Mouse (Mus musculus) lung, postnatal 0 days (tissue): ENCODE results near the gene Olfr933. TPM values are rescaled to one million over a fixed set of nuclear protein-coding genes. Genes with fewer than 3 reads are reported as not detected.

Source experiments
- ATAC-seq: fragments of 200-750 bp; cut with Nextera tagmentation; 2 replicates; pipeline ENCODE4 v1.8.0; 2017; ENCODE audit warnings: moderate library complexity
- DNase-seq: peaks from one replicate; pipeline ENCODE4 v3.0.0-alpha.2; 2016; ENCODE audit warnings: low spot score
- H3K27ac ChIP-seq: fragments of 300-500 bp; sonication (generic); 2 replicates; pipeline ENCODE4 v1.5.1; 2014; ENCODE audit warnings: antibody characterized with exemption, mild to moderate bottlenecking, low read length, mixed read lengths
- H3K27me3 ChIP-seq: fragments of 300-500 bp; sonication (generic); replicated peaks from 2 replicates; pipeline ENCODE4 v1.6.1; 2014; ENCODE audit warnings: low read length, mixed read lengths; ENCODE audit not compliant: insufficient read depth
- H3K36me3 ChIP-seq: fragments of 300-500 bp; sonication (generic); 2 replicates; pipeline ENCODE4 v1.6.1; 2014; ENCODE audit warnings: low read length, mixed read lengths; ENCODE audit not compliant: insufficient read depth
- H3K4me1 ChIP-seq: fragments of 300-500 bp; sonication (generic); 2 replicates; pipeline ENCODE4 v1.6.1; 2014; ENCODE audit warnings: antibody characterized with exemption, low read depth, low read length, mixed read lengths; ENCODE audit not compliant: insufficient read depth
- H3K4me2 ChIP-seq: fragments of 300-500 bp; sonication (generic); replicated peaks from 2 replicates; pipeline ENCODE4 v1.6.1; 2014; ENCODE audit warnings: low read depth, mild to moderate bottlenecking, low read length, moderate library complexity, mixed read lengths
- H3K4me3 ChIP-seq: fragments of 300-500 bp; sonication (generic); 2 replicates; pipeline ENCODE4 v1.5.1; 2014; ENCODE audit warnings: low read depth, low read length
- H3K9ac ChIP-seq: fragments of 300-500 bp; sonication (generic); replicated peaks from 2 replicates; pipeline ENCODE4 v1.6.1; 2014; ENCODE audit warnings: low read depth, mild to moderate bottlenecking
- H3K9me3 ChIP-seq: fragments of 300-500 bp; sonication (generic); 2 replicates; pipeline ENCODE4 v1.6.1; 2016; ENCODE audit warnings: low read length, mixed read lengths
- CTCF ChIP-seq: IDR thresholded peaks from 2 replicates; pipeline ENCODE4 v1.5.1; 2016; ENCODE audit warnings: antibody characterized with exemption, mild to moderate bottlenecking
- EP300 ChIP-seq: IDR thresholded peaks from 2 replicates; pipeline ENCODE4 v1.6.1; 2016; ENCODE audit warnings: antibody characterized with exemption, mild to moderate bottlenecking, control low read depth
- WGBS: fragments of 180-500 bp; shearing (Covaris S2); extraction: QIAGEN DNeasy Blood & Tissue Kit; methylation state at CpG from one replicate; pipeline ENCODE4 v1.1.7; 2014; 5-methylcytosine and 5-hydroxymethylcytosine counted together
- polyA plus RNA-seq: library from polyadenylated mRNA; unstranded; fragments of >200 nt; fragmentation: Nextera tagmentation; extraction: Ambion mirVana; gene quantifications from 2 replicates; pipeline ENCODE4 v1.2.1, GENCODE M21; 2015

The Olfr933 gene
- polyA plus RNA-seq: not detected in 2 replicates

- H3K27ac ChIP-seq: no peak within 1 kb of the TSS
- no peak for DNase-seq
- H3K4me1 ChIP-seq: no peaks in the 10 kb centered on the region
- no peak within 1 kb of the TSS for H3K4me2 ChIP-seq
- no peak for ATAC-seq
- TF ChIP-seq EP300 (no peak), CTCF (no peak)
- H3K9ac ChIP-seq: no peak within 1 kb of the TSS
- 66% methylated on average over 4 of the region's 4 CpGs for WGBS
- no peak within 1 kb of the TSS for H3K4me3 ChIP-seq
- H3K36me3 ChIP-seq: no peaks in the 10 kb centered on the region
- no peaks in the 10 kb centered on the region for H3K9me3 ChIP-seq
- no peaks in the 10 kb centered on the region for H3K27me3 ChIP-seq
These were observed at the start of gene Olfr933 for GRCm38 (mm10) chr9:38972013-38972412. TSS of gene Olfr933 (plus strand) at chr9:38972313.

GRCm38 (mm10) chr9:38929509-38929908 lies 42.6 kb upstream of the Olfr933 start, which contains the start of gene Olfr930:
TSS of gene Olfr930 (plus strand) at chr9:38929809.
- DNase-seq (no peak), ATAC-seq (no peak)
- Histone ChIP-seq H3K4me2 (no peak within 1 kb of the TSS), H3K9ac (no peak within 1 kb of the TSS), H3K27me3 (no peaks in the 10 kb centered on the region), H3K4me1 (no peaks in the 10 kb centered on the region), H3K9me3 (no peaks in the 10 kb centered on the region), H3K4me3 (no peak within 1 kb of the TSS), H3K36me3 (no peaks in the 10 kb centered on the region), H3K27ac (no peak within 1 kb of the TSS)
- no peak for TF ChIP-seq EP300
- TF ChIP-seq CTCF: no peak

- Histone ChIP-seq H3K4me3 (no peak overlapping the region), H3K4me2 (no peak overlapping the region), H3K4me1 (no peaks in the 10 kb centered on the region), H3K9ac (no peak overlapping the region), H3K36me3 (no peaks in the 10 kb centered on the region), H3K27ac (no peak overlapping the region), H3K9me3 (no peaks in the 10 kb centered on the region), H3K27me3 (no peaks in the 10 kb centered on the region)
- DNase-seq (no peak), ATAC-seq (no peak)
- WGBS: 64% methylated on average over 7 of the region's 7 CpGs
- TF ChIP-seq CTCF (no peak), EP300 (no peak)
These were observed 18.6 kb upstream of the Olfr933 start for GRCm38 (mm10) chr9:38953401-38954123.

- Histone ChIP-seq H3K27ac (no peak overlapping the region), H3K4me3 (no peak overlapping the region), H3K9ac (no peak overlapping the region), H3K9me3 (no peaks in the 10 kb centered on the region), H3K4me1 (no peaks in the 10 kb centered on the region), H3K36me3 (no peaks in the 10 kb centered on the region), H3K4me2 (no peak overlapping the region), H3K27me3 (no peaks in the 10 kb centered on the region)
- WGBS: 70% methylated on average over 4 of the region's 4 CpGs
- DNase-seq (no peak), ATAC-seq (no peak)
- TF ChIP-seq EP300: no peak
- no peak for TF ChIP-seq CTCF
These were observed 18.0 kb upstream of the Olfr933 start for GRCm38 (mm10) chr9:38954124-38954416.

GRCm38 (mm10) chr9:38988215-38988614 lies 16.1 kb downstream of the Olfr933 start, which contains the start of gene Olfr934:
TSS of gene Olfr934 (minus strand) at chr9:38988315.
- Histone ChIP-seq H3K9ac (no peak within 1 kb of the TSS), H3K4me1 (no peaks in the 10 kb centered on the region), H3K4me2 (no peak within 1 kb of the TSS), H3K9me3 (no peaks in the 10 kb centered on the region), H3K4me3 (no peak within 1 kb of the TSS), H3K36me3 (no peaks in the 10 kb centered on the region), H3K27me3 (no peaks in the 10 kb centered on the region), H3K27ac (no peak within 1 kb of the TSS)
- no peak for TF ChIP-seq EP300
- no peak for TF ChIP-seq CTCF
- ATAC-seq (no peak), DNase-seq (no peak)
- 82% methylated on average over 2 of the region's 2 CpGs for WGBS

GRCm38 (mm10) chr9:38999583-38999982 lies 27.5 kb downstream of the Olfr933 start, which contains the start of gene Olfr935:
TSS of gene Olfr935 (minus strand) at chr9:38999683.
- Histone ChIP-seq H3K9ac (no peak within 1 kb of the TSS), H3K4me1 (no peaks in the 10 kb centered on the region), H3K9me3 (no peaks in the 10 kb centered on the region), H3K27me3 (no peaks in the 10 kb centered on the region), H3K4me3 (no peak within 1 kb of the TSS), H3K4me2 (no peak within 1 kb of the TSS), H3K36me3 (no peaks in the 10 kb centered on the region), H3K27ac (no peak within 1 kb of the TSS)
- ATAC-seq: no peak
- TF ChIP-seq CTCF (no peak), EP300 (no peak)
- 73% methylated on average over 2 of the region's 2 CpGs for WGBS
- no peak for DNase-seq

GRCm38 (mm10) chr9:39023277-39023676 lies 51.2 kb downstream of the Olfr933 start, which contains the start of gene Olfr146:
TSS of gene Olfr146 (minus strand) at chr9:39023377.
- no peak within 1 kb of the TSS for H3K4me3 ChIP-seq
- TF ChIP-seq EP300 (no peak), CTCF (no peak)
- H3K4me1 ChIP-seq: no peaks in the 10 kb centered on the region
- no peaks in the 10 kb centered on the region for H3K36me3 ChIP-seq
- WGBS: 42% methylated on average over 1 of the region's 1 CpGs
- no peak within 1 kb of the TSS for H3K27ac ChIP-seq
- ATAC-seq (no peak), DNase-seq (no peak)
- H3K27me3 ChIP-seq: no peaks in the 10 kb centered on the region
- no peak within 1 kb of the TSS for H3K4me2 ChIP-seq
- H3K9ac ChIP-seq: no peak within 1 kb of the TSS
- H3K9me3 ChIP-seq: no peaks in the 10 kb centered on the region

Other genes starting within 250 kb of the Olfr933 start
- 0.14 and 0.17 TPM in 2 replicates for gene Olfr920, start 220.0 kb upstream of the Olfr933 start, polyA plus RNA-seq
- not detected in 2 replicates for gene Olfr921, start 199.2 kb upstream of the Olfr933 start, polyA plus RNA-seq
- gene Olfr922, start 157.7 kb upstream of the Olfr933 start, polyA plus RNA-seq: not detected in 2 replicates
- not detected in 2 replicates for gene Olfr923, start 145.8 kb upstream of the Olfr933 start, polyA plus RNA-seq
- gene Olfr924, start 127.9 kb upstream of the Olfr933 start, polyA plus RNA-seq: not detected in 2 replicates
- not detected in 2 replicates for gene Olfr26, start 117.3 kb upstream of the Olfr933 start, polyA plus RNA-seq
- not detected in 2 replicates for gene Olfr926, start 95.2 kb upstream of the Olfr933 start, polyA plus RNA-seq
- not detected in 2 replicates for gene Olfr930, start 42.5 kb upstream of the Olfr933 start, polyA plus RNA-seq
- not detected in 2 replicates for gene Olfr934, start 16.0 kb downstream of the Olfr933 start, polyA plus RNA-seq
- not detected in 2 replicates for gene Olfr935, start 27.4 kb downstream of the Olfr933 start, polyA plus RNA-seq
- gene Olfr146, start 51.1 kb downstream of the Olfr933 start, polyA plus RNA-seq: not detected in 2 replicates
- not detected in 2 replicates for gene Olfr937, start 92.6 kb downstream of the Olfr933 start, polyA plus RNA-seq
- not detected in 2 replicates for gene Olfr938, start 106.6 kb downstream of the Olfr933 start, polyA plus RNA-seq
- gene Olfr27, start 155.8 kb downstream of the Olfr933 start, polyA plus RNA-seq: not detected in 2 replicates
- gene Olfr943, start 194.0 kb downstream of the Olfr933 start, polyA plus RNA-seq: not detected in 2 replicates
- not detected in 2 replicates for gene Olfr944, start 229.6 kb downstream of the Olfr933 start, polyA plus RNA-seq